Mouse (Mus musculus): ENCODE results near the gene Wdr5b.

The Wdr5b gene

DNA sequence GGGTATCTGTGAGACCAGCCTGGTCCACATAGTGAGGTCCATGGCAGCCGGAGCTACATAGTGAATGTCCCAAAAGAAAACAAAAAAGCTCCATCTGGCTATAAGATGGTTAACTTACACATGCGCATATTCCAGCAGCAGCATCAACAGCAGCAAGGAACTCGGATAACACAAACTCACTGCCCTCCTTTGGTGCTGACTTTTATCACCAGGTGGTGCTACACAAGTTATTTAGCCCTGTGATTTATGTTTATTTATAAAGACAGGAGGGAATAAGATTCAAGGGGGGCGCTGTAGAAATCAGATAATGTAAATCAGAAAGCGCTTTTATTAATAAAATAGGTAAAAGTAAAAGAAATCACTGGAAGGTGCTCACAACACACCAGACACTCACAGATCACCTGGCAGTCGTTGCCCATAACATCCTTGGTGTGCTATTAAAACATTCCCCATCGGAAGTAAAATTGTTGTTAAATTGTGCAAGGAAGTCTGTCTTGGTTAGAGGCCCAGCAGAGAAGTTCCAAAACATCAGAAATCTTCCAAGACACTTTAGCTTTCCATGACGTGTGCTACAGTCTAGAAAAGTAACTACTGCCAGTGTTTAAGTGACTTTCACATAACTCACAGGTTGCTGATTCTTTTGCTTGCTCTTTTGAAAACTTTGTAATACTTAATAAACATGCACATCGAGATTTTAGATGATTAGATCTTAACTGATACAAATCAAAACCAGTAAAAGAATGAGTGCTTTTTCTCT is 29.0 kb downstream of the Wdr5b start:
- peak; percentile 14 for DNase-seq (ENCODE audit: extremely low read depth, insufficient read length, low spot score)

DNA sequence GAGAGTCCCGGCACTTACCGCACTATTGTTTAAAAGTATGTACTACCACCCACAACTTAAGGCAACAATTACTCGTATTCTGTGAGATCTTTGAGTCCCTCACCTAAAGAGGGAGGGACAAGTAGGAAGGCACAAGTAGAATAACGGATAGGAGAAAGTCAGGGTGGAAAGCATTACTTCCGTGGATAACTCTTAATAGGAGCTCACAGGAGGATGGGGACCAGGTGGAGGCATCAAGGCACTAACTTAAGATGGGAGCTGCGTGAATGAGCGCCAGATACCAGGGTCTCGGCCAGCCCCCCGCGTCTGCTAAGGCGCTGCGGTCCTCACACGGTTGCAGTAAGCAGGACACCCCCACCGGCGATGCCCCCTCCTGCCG is 30.1 kb downstream of the Wdr5b start:
- no peak for DNase-seq (ENCODE audit: extremely low read depth, insufficient read length, low spot score)

DNA sequence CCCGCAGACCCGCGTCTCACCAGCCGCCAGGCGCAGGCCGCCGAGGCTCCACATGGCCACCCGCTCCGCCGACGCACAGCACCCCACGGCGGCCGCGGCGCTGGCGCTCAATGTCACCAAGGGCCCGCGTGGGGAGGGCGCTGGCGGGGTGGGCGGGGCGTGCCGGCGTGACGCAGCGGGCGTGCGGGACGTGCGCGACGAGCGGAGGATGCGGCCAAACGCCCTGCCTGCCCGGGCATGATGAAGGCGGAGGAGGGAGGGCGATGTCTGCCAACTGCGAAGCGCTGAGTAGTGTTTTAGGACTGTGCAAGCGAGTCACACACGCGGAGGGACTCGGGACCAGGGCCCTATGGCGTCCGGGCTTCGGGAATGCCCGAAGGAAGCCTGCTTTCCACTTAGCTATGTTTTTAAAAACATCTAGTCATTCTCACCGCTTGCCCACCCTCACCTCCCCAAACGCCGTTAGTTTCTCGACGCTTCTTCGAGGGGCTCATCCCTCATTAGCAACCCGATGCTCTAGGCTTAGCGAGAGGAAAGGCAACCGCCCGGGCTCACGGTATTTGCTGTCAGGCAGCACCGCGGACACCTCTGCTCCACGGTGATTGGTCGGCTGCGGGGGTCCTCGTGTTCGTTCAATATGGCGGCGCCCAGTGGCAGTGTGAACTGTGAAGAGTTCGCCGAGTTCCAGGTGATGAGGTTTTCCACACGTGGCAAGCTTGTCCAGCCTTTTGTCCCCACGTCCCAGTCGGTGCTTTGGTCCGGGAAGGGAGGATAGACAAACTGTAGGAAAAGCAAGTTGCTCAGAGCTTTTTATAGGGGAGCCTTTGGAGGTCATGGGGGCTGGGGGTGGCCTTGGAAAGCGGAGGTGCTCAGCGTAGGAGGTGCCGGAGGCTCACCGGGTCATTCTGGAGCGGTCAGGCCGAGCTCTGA is 30.7 kb downstream of the Wdr5b start, which contains the start of the genes Fam162a and Ccdc58:
Gene Fam162a (minus strand): TSS at position 145 of the 930 bp plus-strand sequence.
Gene Ccdc58 (plus strand): TSS at position 236 of the 930 bp plus-strand sequence.
- peak; percentile 90 for DNase-seq (ENCODE audit: extremely low read depth, insufficient read length, low spot score)

DNA sequence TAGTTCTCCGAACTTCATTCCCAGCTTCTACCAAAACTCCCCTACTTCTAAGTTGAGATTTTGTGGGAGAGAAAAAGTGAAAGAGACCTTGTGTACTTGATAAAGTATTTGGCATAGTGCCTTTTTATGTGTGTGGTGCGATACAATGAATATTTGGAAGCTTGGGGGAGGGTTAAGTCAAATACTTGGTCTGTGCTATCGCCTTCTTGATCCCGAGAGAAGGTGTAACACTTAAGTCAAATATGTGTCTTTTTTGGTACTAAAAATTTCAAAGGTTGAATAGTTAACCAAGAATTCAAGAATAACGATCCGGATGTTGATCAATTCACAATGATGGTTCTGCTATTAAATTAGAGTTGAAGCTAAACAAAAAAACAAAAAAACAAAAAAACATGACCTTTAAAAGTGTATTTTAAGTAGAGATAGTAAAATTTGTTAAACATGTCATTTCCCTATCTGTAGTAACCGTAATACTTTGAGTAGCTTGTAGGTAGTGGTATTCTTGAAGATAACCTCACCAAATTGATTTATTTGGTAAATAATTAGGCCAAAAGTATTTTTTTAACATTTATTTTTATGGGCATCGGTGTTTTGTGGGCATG is 31.5 kb downstream of the Wdr5b start:
- no peak for DNase-seq (ENCODE audit: extremely low read depth, insufficient read length, low spot score)

DNA sequence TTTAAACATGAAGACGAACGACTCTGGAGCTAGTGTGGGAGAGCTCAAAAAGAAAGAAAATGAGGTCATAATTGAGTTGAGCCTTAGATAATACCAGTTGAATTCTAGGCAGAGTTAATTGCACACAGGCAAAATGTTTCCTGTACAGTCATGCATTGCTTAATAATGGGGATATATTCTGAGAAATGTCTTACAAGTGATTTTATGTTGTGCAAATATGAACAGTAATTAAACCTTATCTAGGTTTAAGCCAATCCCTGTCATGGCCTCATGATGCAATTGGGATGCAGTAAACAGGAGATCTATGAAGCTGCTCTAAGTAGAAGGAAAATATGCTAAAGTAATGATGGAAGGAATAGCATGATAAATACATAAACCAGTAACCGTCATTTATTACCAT is 33.8 kb downstream of the Wdr5b start:
- no peak for DNase-seq (ENCODE audit: extremely low read depth, insufficient read length, low spot score)

DNA sequence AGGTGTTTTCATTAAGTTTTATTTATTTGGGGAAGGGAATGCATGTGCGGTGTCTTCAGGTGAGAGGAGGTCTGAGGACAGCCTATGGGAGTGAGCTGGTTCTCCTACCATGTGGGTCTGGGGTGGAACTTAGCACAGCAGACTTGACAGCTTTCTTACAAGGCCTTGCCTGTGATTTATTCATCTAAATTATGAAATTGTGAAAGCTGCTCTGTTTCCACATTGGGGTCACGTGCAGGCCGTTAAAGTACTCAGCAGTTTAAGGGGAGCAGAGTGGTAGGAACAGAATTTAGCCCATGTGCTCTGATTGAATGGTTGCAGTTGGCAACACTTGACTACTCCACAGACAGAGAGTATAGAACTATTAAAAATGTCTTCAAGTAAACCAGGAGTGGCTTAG is 38.9 kb downstream of the Wdr5b start:
- no peak for DNase-seq (ENCODE audit: extremely low read depth, insufficient read length, low spot score)

DNA sequence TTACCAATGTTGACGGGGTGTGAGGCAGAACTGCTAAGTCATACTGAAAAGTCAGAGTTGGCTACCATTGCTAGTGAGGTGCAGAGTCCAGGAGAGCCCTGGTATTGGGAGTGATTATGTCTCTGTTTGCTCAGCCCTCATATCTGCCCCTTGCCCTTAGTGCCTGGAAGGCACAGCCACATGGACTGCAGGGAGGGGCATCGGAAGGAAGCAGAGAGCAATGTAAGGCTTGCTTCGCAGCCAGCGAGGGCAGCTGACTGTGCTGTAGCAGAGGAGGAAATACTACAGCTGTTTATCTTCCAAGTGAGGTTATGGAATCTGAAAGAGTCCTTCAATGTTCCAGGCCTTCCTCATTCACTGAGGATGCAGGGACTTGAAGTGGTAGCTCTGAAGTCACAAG is 46.9 kb downstream of the Wdr5b start:
- no peak for DNase-seq (ENCODE audit: extremely low read depth, insufficient read length, low spot score)

DNA sequence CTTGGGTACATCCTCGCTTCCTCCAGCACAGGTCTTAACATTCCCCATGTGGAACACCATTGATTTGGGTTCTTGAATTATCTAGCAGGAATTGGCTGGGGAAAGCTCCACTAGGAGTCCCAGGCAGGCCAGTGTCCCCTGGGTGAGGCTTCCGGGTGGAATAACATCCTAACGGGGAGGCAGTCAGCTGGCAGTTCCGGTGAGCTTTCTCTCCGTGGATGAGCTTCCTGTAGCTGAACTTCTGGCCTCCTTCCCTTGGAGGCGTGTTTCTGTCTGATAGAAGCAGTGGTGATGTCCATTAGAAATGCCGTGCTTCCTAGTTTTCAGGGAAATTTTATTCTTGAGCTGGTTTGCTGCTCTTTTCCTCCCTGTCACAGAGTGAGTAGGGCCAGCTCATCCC is 48.1 kb downstream of the Wdr5b start:
- DNase-seq (ENCODE audit: extremely low read depth, insufficient read length, low spot score): no peak

DNA sequence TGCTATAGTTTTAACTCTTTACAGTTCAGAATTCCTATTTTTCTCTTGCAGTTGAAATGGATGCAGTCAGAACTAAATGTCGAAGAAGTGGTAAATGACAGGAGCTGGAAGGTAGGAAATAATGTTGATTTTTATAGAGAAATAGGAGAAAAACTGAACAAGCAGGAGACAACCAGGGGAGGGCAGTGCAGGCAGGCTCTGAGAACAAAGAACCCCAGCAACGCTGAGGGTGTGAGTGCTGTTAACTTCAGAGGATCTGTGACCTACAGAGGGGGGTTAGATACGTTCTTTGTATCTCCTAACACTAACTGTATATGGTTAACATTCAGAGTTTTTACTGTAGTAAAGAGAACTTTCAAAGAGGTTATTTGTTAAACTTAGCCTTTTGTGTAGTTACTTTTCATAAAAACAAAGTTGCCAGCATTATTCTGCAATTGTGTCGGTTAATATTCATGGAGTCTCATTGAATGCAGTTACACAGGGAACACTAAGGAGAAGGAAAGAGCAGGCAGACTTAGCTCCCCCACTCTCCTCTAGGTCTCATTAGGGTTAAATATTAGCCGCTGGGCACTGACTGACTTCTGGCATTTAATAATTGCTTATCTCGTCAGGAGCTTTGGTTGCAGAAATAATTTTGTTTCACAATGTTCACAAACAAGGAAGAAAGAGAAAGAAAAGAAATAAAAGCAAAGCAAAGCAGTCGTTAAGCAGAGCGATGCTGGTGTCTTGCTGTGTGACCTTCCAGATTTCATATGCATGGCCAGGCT is 49.0 kb downstream of the Wdr5b start:
- DNase-seq (ENCODE audit: extremely low read depth, insufficient read length, low spot score): no peak

DNA sequence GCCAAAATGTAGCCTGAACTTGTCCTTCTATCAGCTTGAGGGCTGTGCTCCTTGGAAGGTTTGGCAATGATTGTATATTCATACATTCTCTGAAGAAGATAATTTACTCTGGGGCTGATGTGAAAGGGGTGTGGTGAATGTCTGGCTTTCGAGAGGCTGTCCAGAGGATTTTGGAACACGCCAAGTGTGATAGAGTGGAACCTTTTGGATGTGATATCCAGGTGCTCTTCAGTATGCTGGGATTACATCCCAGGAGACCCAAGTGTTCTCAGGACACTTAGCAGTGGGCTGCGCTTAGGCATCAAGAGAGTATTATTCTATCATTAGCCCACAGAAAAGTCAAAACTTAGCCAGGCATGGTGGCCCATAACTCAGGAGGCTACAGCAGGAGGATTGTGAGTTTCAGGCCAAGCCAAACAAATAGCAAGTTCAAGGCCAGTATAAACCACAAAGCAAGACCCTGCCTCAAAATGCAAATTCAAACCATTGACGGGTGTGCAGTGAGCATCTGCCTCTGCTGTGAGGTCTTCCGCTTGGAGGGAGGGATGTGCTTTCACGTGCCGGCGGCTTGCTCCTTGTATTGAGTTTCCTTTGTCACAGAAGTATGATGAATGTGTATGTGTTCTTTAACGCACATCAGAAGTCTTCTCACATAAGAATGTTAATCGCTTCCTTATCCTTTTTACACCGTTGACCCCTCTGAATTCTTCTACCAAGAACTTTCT is 50.0 kb downstream of the Wdr5b start:
- no peak for DNase-seq (ENCODE audit: extremely low read depth, insufficient read length, low spot score)
